Mouse (Mus musculus) hindbrain, embryonic 12.5 days (tissue): ENCODE measurements around the gene Ctbp2. TPM values are rescaled to one million over a fixed set of nuclear protein-coding genes. Genes with fewer than 3 reads are reported as not detected.

Experiments used
- ATAC-seq: fragments of 200-750 bp; cut with Nextera tagmentation; 2 replicates; pipeline ENCODE4 v1.8.0; 2017; ENCODE audit warnings: moderate TSS enrichment; ENCODE audit not compliant: low FRiP score
- H3K27ac ChIP-seq: fragments of 300-500 bp; sonication (generic); 2 replicates; pipeline ENCODE4 v1.5.1; 2016; ENCODE audit warnings: mild to moderate bottlenecking
- H3K27me3 ChIP-seq: fragments of 300-500 bp; sonication (generic); 2 replicates; pipeline ENCODE4 v1.6.1; 2016; ENCODE audit warnings: mild to moderate bottlenecking
- H3K36me3 ChIP-seq: fragments of 300-500 bp; sonication (generic); 2 replicates; pipeline ENCODE4 v1.6.1; 2016; ENCODE audit warnings: mild to moderate bottlenecking
- H3K4me1 ChIP-seq: fragments of 300-500 bp; sonication (generic); 2 replicates; pipeline ENCODE4 v1.6.1; 2016
- H3K4me2 ChIP-seq: fragments of 300-500 bp; sonication (generic); replicated peaks from 2 replicates; pipeline ENCODE4 v1.6.1; 2016; ENCODE audit warnings: mild to moderate bottlenecking
- H3K4me3 ChIP-seq: fragments of 300-500 bp; sonication (generic); 2 replicates; pipeline ENCODE4 v1.5.1; 2016; ENCODE audit warnings: mild to moderate bottlenecking
- H3K9ac ChIP-seq: fragments of 300-500 bp; sonication (generic); 2 replicates; pipeline ENCODE4 v1.6.1; 2016; ENCODE audit warnings: mild to moderate bottlenecking, moderate library complexity
- H3K9me3 ChIP-seq: fragments of 300-500 bp; sonication (generic); replicated peaks from 2 replicates; pipeline ENCODE4 v1.6.1; 2016; ENCODE audit warnings: mild to moderate bottlenecking
- whole genome bisulfite sequencing: fragments of 180-500 bp; shearing (Covaris S2); methylation state at CpG from one replicate; pipeline ENCODE4 v1.1.7; 2016; 5-methylcytosine and 5-hydroxymethylcytosine counted together
- polyA plus RNA-seq: library from polyadenylated mRNA; unstranded; fragments of >200 nt; fragmentation: Nextera tagmentation; extraction: Ambion mirVana; gene quantifications from 2 replicates; pipeline ENCODE4 v1.2.1, GENCODE M21; 2016

The Ctbp2 gene
- polyA plus RNA-seq, 1 experiment from 2014 or later = 110 TPM

DNA sequence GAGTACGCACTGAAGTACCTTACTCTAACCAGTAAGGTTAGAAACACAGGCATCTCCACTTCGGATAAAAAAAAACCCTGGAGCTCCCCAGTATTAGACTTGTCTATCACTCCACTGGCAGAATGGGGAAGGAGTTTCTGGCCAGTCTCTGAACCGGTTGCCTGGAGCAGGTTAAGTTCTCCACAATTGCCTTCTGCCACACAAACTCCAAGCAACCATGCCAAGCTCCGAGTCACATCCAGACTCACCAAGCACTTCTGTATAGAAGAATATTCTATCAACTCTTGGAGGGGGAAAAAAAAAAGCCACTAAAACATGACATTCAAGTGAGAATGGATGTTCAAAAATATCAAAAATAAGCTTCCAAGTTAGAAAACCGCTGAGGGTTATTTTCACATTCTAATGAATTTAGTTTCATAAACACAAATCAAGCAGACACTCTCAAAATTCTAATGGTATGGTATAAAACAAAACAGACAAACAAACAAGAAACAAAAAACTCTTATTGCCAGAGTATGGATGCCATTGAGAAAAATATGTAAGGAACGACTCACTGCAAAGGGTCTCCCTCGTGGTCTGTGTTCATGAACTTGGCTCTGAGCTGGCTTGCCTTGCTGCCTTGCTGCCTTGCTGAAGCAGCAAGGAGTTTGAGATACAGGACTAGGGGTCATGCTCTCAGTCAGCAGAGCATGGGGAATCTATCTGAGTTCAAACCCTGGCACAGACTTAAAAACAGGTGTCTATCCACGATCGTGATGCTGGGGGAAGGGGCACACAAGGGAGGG is 29.3 kb downstream of the Ctbp2 start:
- 85% methylated on average over 9 of the region's 9 CpGs for WGBS
- peaks cover 33% of the 10 kb centered on the region for H3K4me1 ChIP-seq

DNA sequence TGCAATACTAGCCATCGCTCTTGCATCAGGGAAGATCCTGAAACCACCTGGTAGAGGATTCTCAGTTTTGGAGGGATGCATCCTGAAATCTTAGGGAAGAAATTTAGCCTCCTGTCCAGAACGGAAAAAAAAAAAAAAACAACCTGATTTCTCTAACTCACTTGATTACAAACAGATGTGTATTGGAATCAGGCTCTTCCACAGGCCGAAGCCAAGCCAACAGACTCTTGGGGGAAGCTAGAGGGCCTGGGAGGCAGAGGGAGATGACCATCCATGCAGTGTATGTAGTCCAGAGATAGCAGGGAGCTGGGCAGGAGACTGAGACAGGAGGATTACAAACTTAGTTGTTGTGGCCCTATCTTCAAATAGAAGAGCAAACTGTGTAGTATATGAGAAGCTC is 30.0 kb downstream of the Ctbp2 start:
- 73% methylated on average over 3 of the region's 3 CpGs for WGBS
- H3K9ac ChIP-seq = no peak overlapping the region
- no peak for ATAC-seq
- peaks cover 34% of the 10 kb centered on the region for H3K4me1 ChIP-seq
- no peak overlapping the region for H3K4me2 ChIP-seq
- H3K27ac ChIP-seq = no peak overlapping the region
- no peaks in the 10 kb centered on the region for H3K9me3 ChIP-seq
- no peaks in the 10 kb centered on the region for H3K27me3 ChIP-seq
- H3K36me3 ChIP-seq = 0 out of 2 replicates have a peak, but pooled peaks cover 4% of the 10 kb centered on the region
- no peak overlapping the region for H3K4me3 ChIP-seq

More for the DNA sequence above, 29.3 kb downstream of the Ctbp2 start:
- Histone ChIP-seq H3K36me3 (0 out of 2 replicates have a peak, but pooled peaks cover 4% of the 10 kb centered on the region), H3K9me3 (no peaks in the 10 kb centered on the region), H3K27ac (no peak overlapping the region), H3K4me2 (no peak overlapping the region), H3K27me3 (no peaks in the 10 kb centered on the region), H3K4me3 (no peak overlapping the region), H3K9ac (no peak overlapping the region)
- ATAC-seq = no peak

DNA sequence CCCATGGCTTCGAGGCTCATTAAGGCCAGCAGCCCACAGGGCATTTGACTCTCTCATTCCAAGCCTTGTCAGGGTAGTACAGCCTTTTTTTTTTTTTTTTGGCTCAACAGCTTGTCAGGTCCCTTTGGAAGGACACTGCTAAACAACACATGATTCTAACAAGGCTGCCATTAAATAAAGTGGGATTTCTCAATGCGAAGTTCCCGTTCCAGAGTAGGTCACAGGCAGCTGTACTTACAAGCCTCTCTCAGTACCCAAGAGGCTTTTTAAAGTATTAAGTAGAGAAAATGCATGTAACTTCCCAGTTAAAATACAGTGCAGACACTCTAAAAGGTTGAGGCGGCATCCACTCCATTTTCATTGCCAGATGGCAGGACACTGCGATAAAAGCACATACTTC is 30.4 kb downstream of the Ctbp2 start:
- Histone ChIP-seq H3K36me3 (0 out of 2 replicates have a peak, but pooled peaks cover 4% of the 10 kb centered on the region), H3K4me1 (peaks cover 37% of the 10 kb centered on the region), H3K27ac (no peak overlapping the region), H3K4me3 (no peak overlapping the region), H3K9ac (no peak overlapping the region), H3K27me3 (no peaks in the 10 kb centered on the region), H3K9me3 (no peaks in the 10 kb centered on the region), H3K4me2 (no peak overlapping the region)
- WGBS = 91% methylated on average over 5 of the region's 5 CpGs
- no peak for ATAC-seq

DNA sequence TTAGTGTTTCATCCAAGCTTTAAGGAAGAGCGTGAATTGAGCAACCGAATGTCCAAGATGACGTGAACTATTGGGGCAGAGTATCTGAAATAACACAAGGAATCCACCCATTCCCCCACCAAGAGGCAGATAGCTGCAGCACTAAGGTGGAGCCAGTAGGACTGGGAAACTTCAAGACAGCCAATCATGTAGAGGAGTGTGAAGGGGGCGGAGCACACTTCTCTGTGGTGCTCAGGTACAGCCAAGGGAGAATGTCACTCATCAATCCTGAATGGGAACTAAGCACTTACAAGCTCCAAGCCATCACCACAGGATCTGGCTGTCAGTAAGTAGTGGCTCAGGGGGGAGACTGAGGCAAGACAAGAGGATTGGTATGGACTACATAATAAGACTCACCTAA is 33.5 kb downstream of the Ctbp2 start:
- no peak overlapping the region for H3K9ac ChIP-seq
- H3K4me3 ChIP-seq = no peak overlapping the region
- H3K27ac ChIP-seq = 0 out of 2 replicates have a peak overlapping the region, but pooled peaks have one; percentile 12
- WGBS = 86% methylated on average over 4 of the region's 4 CpGs
- no peak overlapping the region for H3K4me2 ChIP-seq
- 0 out of 2 replicates have a peak, but pooled peaks cover 4% of the 10 kb centered on the region for H3K36me3 ChIP-seq
- ATAC-seq = no peak
- H3K27me3 ChIP-seq = no peaks in the 10 kb centered on the region
- peaks cover 31% of the 10 kb centered on the region for H3K4me1 ChIP-seq
- H3K9me3 ChIP-seq = no peaks in the 10 kb centered on the region

DNA sequence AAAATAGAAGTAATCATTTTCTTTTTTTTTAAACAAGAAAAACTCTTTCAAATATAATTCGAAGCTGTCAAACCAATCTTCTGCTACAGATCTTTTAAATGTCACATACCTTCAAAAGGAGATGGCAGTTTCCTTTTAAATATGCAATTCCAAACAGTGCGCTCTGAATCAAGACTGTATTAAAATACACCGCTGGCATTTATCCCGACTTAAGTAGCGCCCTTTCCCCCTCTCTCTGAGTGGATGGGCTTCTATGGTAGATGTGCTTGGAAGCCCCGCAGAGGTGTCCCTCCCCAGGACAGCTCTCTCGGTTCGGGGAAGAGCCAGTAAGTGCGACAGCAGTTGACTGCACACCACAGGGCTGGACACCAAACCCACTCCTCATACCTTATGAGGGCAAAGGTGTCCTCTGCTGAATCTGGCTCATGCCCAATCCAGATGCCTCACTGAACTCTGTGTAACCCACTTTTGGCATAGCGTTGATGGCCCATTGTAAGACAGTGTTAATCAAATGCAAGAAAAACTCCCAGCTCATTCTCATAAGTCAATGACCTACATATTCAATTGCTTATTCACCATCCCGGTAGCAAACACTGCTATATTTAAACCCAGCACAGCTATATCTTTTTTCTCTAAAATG is 34.4 kb downstream of the Ctbp2 start:
- no peak overlapping the region for H3K4me2 ChIP-seq
- no peaks in the 10 kb centered on the region for H3K27me3 ChIP-seq
- WGBS = 79% methylated on average over 11 of the region's 11 CpGs
- H3K4me1 ChIP-seq = peaks cover 33% of the 10 kb centered on the region
- no peak overlapping the region for H3K27ac ChIP-seq
- no peak for ATAC-seq
- no peak overlapping the region for H3K9ac ChIP-seq
- no peak overlapping the region for H3K4me3 ChIP-seq
- H3K9me3 ChIP-seq = no peaks in the 10 kb centered on the region
- H3K36me3 ChIP-seq = 0 out of 2 replicates have a peak, but pooled peaks cover 4% of the 10 kb centered on the region

DNA sequence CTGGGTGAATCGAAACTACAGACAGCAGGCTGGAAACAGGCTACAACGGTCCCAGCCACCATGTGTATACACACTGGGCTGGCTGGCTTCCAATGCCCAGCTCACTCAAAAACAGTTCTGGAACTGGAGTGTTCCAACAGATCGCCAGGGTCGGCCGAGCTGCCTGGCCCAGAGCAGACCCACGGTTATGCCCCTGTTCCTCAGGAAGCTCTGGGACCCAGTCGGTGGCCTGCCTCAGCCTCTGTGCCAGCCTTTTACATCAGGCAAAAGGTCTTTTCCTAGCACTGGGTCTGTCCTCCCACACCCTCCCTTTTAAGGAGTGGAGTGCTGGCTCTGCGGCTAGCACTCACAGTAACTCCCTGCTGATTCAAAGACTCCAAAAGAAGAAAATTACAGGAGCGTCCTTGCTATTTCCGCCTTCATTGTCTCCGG is 35.3 kb downstream of the Ctbp2 start:
- WGBS = 54% methylated on average over 11 of the region's 11 CpGs
- peaks cover 39% of the 10 kb centered on the region for H3K4me1 ChIP-seq
- no peak for ATAC-seq

DNA sequence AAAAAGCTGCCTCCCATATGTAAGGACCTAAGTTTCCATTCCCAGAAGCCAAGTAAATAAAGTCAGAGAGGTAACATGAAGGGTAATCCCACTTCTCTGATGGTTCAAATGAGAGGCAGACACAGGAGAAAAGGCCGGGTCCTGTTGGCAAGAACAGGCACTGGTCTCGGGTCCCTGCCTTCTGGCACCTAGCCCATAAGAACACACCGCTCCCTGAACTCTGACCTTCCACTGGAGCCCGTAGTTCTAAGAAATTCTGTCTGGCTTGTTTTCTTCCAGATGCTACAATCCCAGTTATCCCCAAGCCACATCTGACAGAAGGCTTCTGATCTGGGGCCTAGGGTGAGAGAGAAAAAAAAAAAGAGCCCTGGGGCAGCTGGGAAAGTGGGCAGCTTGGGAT is 35.7 kb downstream of the Ctbp2 start:
- Histone ChIP-seq H3K4me2 (no peak overlapping the region), H3K27ac (peak overlapping the region; percentile 73), H3K4me1 (peaks cover 35% of the 10 kb centered on the region), H3K9ac (no peak overlapping the region), H3K36me3 (0 out of 2 replicates have a peak, but pooled peaks cover 6% of the 10 kb centered on the region), H3K4me3 (no peak overlapping the region), H3K27me3 (no peaks in the 10 kb centered on the region), H3K9me3 (no peaks in the 10 kb centered on the region)
- no peak for ATAC-seq
- WGBS = 85% methylated on average over 4 of the region's 4 CpGs

More for the DNA sequence above, 35.3 kb downstream of the Ctbp2 start:
- no peaks in the 10 kb centered on the region for H3K27me3 ChIP-seq
- no peak overlapping the region for H3K9ac ChIP-seq
- H3K36me3 ChIP-seq = 0 out of 2 replicates have a peak, but pooled peaks cover 5% of the 10 kb centered on the region
- H3K9me3 ChIP-seq = no peaks in the 10 kb centered on the region
- H3K4me2 ChIP-seq = no peak overlapping the region
- peak overlapping the region; percentile 73 for H3K27ac ChIP-seq
- no peak overlapping the region for H3K4me3 ChIP-seq

DNA sequence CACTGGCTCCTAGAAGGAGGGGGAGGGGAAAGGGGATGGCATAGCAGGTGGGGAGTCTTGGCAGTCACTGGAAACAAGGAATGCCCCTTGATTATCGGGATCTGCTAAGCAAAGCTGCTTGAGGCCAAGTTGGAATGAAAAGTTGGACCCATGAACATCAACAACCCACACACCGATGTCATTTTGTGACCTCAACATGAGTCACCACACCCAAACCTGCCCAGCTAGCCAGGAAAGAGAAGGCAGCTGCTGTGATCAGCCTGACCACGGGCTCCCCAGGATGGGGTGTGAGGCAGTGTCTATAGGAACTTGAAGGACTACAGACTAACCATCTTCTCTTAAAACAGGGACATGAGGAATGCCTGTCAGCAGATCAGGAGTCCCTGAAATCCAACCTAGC is 38.7 kb downstream of the Ctbp2 start:
- H3K4me1 ChIP-seq = peaks cover 50% of the 10 kb centered on the region
- WGBS = 89% methylated on average over 3 of the region's 3 CpGs

DNA sequence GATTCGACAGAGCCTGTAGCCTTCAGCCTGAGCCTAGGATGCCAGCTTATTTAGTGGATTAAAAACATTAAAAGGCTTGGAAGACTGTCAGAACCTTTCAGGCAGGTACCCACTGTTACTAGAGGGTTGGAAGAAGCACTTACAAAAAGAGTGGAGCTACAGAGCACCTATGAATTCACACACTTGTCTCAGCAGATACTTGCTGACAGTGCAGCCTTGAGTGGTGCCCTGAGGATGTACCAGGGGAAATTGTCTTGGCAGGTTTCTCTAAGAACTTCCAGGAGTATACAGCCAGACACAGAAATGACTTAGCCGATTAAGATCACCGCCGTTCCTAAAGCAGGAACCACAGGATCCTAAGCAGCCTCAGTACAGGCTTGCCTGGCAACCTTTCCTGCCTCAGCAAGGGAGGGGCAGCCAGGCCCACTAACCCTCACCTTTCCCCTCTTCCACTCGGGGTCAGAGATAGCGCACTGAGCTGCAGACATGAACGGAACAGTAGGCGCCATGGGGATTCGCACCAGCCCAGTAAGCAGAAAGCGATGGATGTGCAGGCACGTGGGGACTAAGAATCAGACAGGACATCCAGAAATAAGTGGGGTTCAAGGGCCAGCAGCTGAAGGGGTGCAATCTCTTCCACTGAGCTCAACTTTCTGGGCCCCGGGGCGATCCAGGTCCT is 40.1 kb downstream of the Ctbp2 start:
- H3K4me1 ChIP-seq = peaks cover 42% of the 10 kb centered on the region
- 89% methylated on average over 13 of the region's 13 CpGs for WGBS
- no peak overlapping the region for H3K4me3 ChIP-seq
- no peak overlapping the region for H3K9ac ChIP-seq
- H3K9me3 ChIP-seq = no peaks in the 10 kb centered on the region
- H3K36me3 ChIP-seq = 0 out of 2 replicates have a peak, but pooled peaks cover 6% of the 10 kb centered on the region
- H3K27ac ChIP-seq = no peak overlapping the region
- H3K4me2 ChIP-seq = no peak overlapping the region
- no peak for ATAC-seq
- no peaks in the 10 kb centered on the region for H3K27me3 ChIP-seq

More for the DNA sequence above, 38.7 kb downstream of the Ctbp2 start:
- H3K4me2 ChIP-seq = no peak overlapping the region
- no peak for ATAC-seq
- no peak overlapping the region for H3K4me3 ChIP-seq
- H3K9ac ChIP-seq = no peak overlapping the region
- no peaks in the 10 kb centered on the region for H3K9me3 ChIP-seq
- 0 out of 2 replicates have a peak, but pooled peaks cover 3% of the 10 kb centered on the region for H3K36me3 ChIP-seq
- H3K27ac ChIP-seq = no peak overlapping the region
- H3K27me3 ChIP-seq = no peaks in the 10 kb centered on the region

DNA sequence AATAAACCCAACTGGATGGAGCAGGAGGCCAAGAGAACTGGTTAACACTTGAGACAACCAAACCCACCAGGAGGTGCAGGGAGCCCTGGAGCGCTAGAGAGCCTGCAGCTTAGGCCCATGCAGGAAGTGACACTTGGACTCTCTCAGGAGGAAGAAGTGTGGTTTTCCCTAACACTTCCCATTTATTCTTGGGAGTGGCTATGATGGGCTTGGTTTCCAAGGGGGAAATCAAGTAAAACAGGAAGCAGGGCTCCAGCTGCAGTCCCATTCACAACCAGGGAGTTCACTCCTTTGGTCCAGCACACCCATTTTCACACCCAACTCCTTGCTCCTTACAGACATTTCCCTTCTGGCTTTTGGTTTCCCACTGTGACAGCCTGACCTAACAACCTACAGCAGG is 45.2 kb downstream of the Ctbp2 start:
- Histone ChIP-seq H3K27me3 (no peaks in the 10 kb centered on the region), H3K4me3 (no peak overlapping the region), H3K4me1 (peaks cover 43% of the 10 kb centered on the region), H3K9me3 (no peaks in the 10 kb centered on the region), H3K27ac (no peak overlapping the region), H3K9ac (no peak overlapping the region), H3K36me3 (peaks cover 9% of the 10 kb centered on the region; the same call in 1 of the 2 replicates), H3K4me2 (no peak overlapping the region)
- 93% methylated on average over 1 of the region's 1 CpGs for WGBS
- no peak for ATAC-seq

DNA sequence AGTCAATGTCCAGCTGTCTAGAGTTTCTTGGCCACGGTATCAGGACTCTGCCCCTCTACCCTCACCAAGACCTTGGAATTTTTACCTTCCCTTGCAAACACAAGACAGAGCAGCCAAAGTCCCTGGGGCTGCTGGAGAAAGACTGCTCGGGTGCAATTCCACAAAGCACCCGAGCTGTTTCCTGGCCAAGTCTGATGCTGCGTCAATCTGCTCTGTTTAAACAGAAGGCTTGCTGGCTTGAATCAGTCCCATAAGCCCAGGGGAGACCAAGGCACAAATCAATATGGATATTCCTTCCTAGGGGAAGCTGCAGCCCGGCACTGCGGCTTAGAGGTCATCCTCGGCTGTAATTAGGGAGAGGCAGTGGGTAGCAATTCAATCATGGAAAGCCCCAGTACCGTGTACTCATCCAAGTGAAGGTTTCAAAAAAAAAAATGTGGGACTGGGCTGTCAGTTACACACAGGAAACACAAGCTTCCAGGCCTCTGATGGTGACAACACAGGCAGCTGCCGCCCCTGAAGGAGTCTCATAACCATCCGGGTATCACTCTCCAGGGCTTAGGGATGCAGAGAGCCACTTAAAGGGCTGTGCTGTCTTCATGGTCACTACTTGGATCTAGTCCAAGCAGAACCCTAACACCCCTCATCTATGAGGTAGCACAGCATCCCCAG is 49.6 kb downstream of the Ctbp2 start:
- Histone ChIP-seq H3K27me3 (no peaks in the 10 kb centered on the region), H3K4me1 (peaks cover 59% of the 10 kb centered on the region), H3K4me2 (no peak overlapping the region), H3K27ac (peak overlapping the region; percentile 19), H3K4me3 (no peak overlapping the region), H3K9me3 (no peaks in the 10 kb centered on the region), H3K9ac (no peak overlapping the region), H3K36me3 (peaks cover 9% of the 10 kb centered on the region; the same call in 1 of the 2 replicates)
- 47% methylated on average over 10 of the region's 10 CpGs for WGBS
- peak; percentile 32; the same call in 1 of the 2 replicates for ATAC-seq
